ENCODE assay signal across 9 mouse cellular contexts in the genomic region with DNA sequence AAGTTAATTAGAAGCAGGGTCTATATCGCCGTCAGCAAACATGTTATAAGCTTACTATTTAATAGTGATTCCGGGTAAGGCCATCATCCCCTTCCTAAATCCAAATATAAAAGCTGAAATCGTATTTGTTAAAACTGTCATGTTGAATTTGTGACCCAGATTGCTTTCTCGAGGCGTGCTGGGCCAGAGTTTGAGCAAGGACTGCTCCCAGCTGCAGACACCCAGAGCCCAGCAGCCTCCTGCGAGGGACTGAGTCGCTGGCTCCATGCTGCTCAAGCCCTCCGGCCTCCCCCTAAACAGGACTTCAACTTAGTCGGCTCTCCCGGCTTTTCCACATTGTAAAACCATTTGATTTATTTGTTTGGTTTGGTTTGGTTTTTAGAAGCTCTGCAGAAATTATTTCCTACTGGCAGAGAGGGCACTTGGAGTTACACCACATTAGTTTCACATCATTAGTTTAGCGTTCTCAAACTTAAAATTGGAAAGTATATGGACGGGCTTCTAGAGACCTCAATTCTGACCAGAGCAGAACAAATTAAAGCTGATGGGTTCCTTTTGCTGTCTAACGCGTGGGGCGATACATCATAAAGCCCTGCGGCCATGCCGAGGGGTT.
DNase-seq lines count a peak whose midpoint lies in the region; ATAC-seq and TF ChIP-seq lines count a peak whose summit lies in the region.
"Had no signal": no experiment of that assay in that cellular context is flagged by ENCODE, and none has a peak within 500 bp of the region (broad histone marks: within the 10 kb centered on the region; RNA-seq: fewer than 3 reads in every experiment).

No protein-coding gene starts in this region.

- peak overlapping the region; percentile 66; the same call in 1 of the 2 replicates for H3K4me3 ChIP-seq in E14TG2a.4 (replicated peaks; ENCODE audit: low read length)
- peak overlapping the region; percentile 37; the same call in 1 of the 2 replicates for H3K4me3 ChIP-seq in embryonic facial prominence, embryonic 12.5 days
- H3K4me3 ChIP-seq in hindbrain, embryonic 16.5 days (ENCODE audit: low read length) = peak overlapping the region; percentile 40
- no peak overlapping the region for H3K4me3 ChIP-seq in midbrain, embryonic 15.5 days

- peaks cover 18% of the 10 kb centered on the region; the same call in 1 of the 2 replicates for H3K4me1 ChIP-seq in E14TG2a.4 (replicated peaks; ENCODE audit: low read depth, low read length)
- H3K4me1 ChIP-seq in embryonic facial prominence, embryonic 12.5 days = peaks cover 11% of the 10 kb centered on the region
- H3K4me1 ChIP-seq in hindbrain, embryonic 16.5 days (ENCODE audit: control insufficient read depth, insufficient read depth, low read depth, low read length) = peaks cover 6% of the 10 kb centered on the region
- peaks cover 11% of the 10 kb centered on the region; the same call in 1 of the 2 replicates for H3K4me1 ChIP-seq in midbrain, embryonic 15.5 days

- peaks cover 47% of the 10 kb centered on the region for H3K27me3 ChIP-seq in E14TG2a.4 (ENCODE audit: insufficient read depth, low read length)
- peaks cover 9% of the 10 kb centered on the region; the same call in 1 of the 2 replicates for H3K27me3 ChIP-seq in embryonic facial prominence, embryonic 12.5 days
- H3K27me3 ChIP-seq in hindbrain, embryonic 16.5 days (replicated peaks; ENCODE audit: control insufficient read depth, insufficient read depth, low read length) = peaks cover 20% of the 10 kb centered on the region
- H3K27me3 ChIP-seq in midbrain, embryonic 15.5 days (replicated peaks) = peaks cover 35% of the 10 kb centered on the region

- DNase-seq in left cerebral cortex, adult 11 months (ENCODE audit: low spot score) = no peak
- no peak for DNase-seq in gastrocnemius, postnatal 36 days

- ATAC-seq in embryonic facial prominence, embryonic 12.5 days (ENCODE audit: insufficient number of reproducible peaks, insufficient read depth, low FRiP score, low TSS enrichment) = no peak
- no peak for ATAC-seq in hindbrain, embryonic 16.5 days
- ATAC-seq in midbrain, embryonic 15.5 days (replicated peaks) = no peak
- ATAC-seq in inflammation-experienced regulatory T-cells, adult 6 months = no peak
- no peak for ATAC-seq in monocyte, adult 5-6 weeks (replicated peaks; ENCODE audit: insufficient number of reproducible peaks, low FRiP score, low TSS enrichment, poor library complexity, severe bottlenecking)

- intact Hi-C loops in gastrocnemius, postnatal 36 days (cut with DNase I) = loop anchor here (5.0 kb wide), 1 partner anchor 130 kb away; no protein-coding TSS in a partner anchor

- H3K4me2 ChIP-seq in embryonic facial prominence, embryonic 12.5 days (replicated peaks) = peak overlapping the region; percentile 72
- H3K4me2 ChIP-seq in hindbrain, embryonic 16.5 days (ENCODE audit: low read length) = peak overlapping the region; percentile 65
- H3K4me2 ChIP-seq in midbrain, embryonic 15.5 days = peak overlapping the region; percentile 58

- H3K9ac ChIP-seq in embryonic facial prominence, embryonic 12.5 days = peak overlapping the region; percentile 25; the same call in 1 of the 2 replicates
- H3K9ac ChIP-seq in hindbrain, embryonic 16.5 days (ENCODE audit: low read depth, low read length) = no peak overlapping the region
- no peak overlapping the region for H3K9ac ChIP-seq in midbrain, embryonic 15.5 days

- TF ChIP-seq CTCF in E14TG2a.4 (conservative IDR thresholded peaks at IDR 0.05; ENCODE audit: low read length) = no peak

- no peaks in the 10 kb centered on the region for H3K9me3 ChIP-seq in E14TG2a.4 (ENCODE audit: low read length)
- no peaks in the 10 kb centered on the region for H3K9me3 ChIP-seq in embryonic facial prominence, embryonic 12.5 days
- H3K9me3 ChIP-seq in hindbrain, embryonic 16.5 days (ENCODE audit: control insufficient read depth, low read length) = no peaks in the 10 kb centered on the region
- H3K9me3 ChIP-seq in midbrain, embryonic 15.5 days = no peaks in the 10 kb centered on the region
- H3K9me3 ChIP-seq: heart, embryonic 13.5 days had no signal

- H3K27ac ChIP-seq in embryonic facial prominence, embryonic 12.5 days = peak overlapping the region; percentile 77; the same call in 1 of the 2 replicates
- no peak overlapping the region for H3K27ac ChIP-seq in hindbrain, embryonic 16.5 days (ENCODE audit: low read depth, low read length)
- no peak overlapping the region for H3K27ac ChIP-seq in midbrain, embryonic 15.5 days
- H3K27ac ChIP-seq: heart, embryonic 13.5 days had no signal

- WGBS in embryonic facial prominence, embryonic 12.5 days = 7% methylated on average over 18 of the region's 18 CpGs
- WGBS in hindbrain, embryonic 16.5 days = 12% methylated on average over 18 of the region's 18 CpGs
- 11% methylated on average over 18 of the region's 18 CpGs for WGBS in midbrain, embryonic 15.5 days

- H3K36me3 ChIP-seq in E14TG2a.4 (ENCODE audit: insufficient read depth, low read length) = no peaks in the 10 kb centered on the region
- H3K36me3 ChIP-seq in embryonic facial prominence, embryonic 12.5 days = no peaks in the 10 kb centered on the region
- H3K36me3 ChIP-seq in hindbrain, embryonic 16.5 days (ENCODE audit: control insufficient read depth, insufficient read depth, low read length) = no peaks in the 10 kb centered on the region
- H3K36me3 ChIP-seq in midbrain, embryonic 15.5 days (replicated peaks) = no peaks in the 10 kb centered on the region
- H3K36me3 ChIP-seq: heart, embryonic 13.5 days had no signal
